Mouse (Mus musculus): ENCODE results near the gene Rilp.

DNA sequence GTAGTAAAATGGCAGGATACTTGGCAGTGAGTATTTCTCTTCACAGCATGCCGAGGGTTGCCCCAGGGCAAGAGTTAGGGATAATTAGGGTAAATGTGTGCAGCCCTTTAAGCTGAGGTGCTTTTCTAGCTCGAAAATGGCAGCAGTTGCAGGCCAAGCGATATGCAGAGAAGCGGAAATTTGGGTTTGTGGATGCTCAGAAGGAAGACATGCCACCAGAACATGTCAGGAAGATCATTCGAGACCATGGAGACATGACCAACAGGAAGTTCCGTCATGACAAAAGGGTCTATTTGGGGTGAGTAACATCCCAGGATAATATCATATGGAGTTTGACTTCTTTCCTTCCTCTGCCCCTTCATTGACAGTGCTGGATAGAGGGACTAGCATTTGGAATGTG lies 22.4 kb upstream of the Rilp start:
- TF ChIP-seq CTCF (IDR thresholded peaks at IDR 0.05) = no peak
- TF ChIP-seq EP300 (IDR thresholded peaks at IDR 0.05; ENCODE audit: insufficient read depth, low read depth, low read length) = no peak

Measured in heart, adult 2 months (tissue).